Mouse (Mus musculus) forebrain, embryonic 11.5 days (tissue): ENCODE data around the gene Prpf40b. TPM values are rescaled to one million over a fixed set of nuclear protein-coding genes. Genes with fewer than 3 reads are reported as not detected.
A peak's percentile ranks its signal among the peaks of the same experiment; 100 is the strongest.

Experiments
- ATAC-seq: fragments of 200-750 bp; cut with Nextera tagmentation; replicated peaks from 2 replicates; pipeline ENCODE4 v1.8.0; 2017; ENCODE audit warnings: moderate TSS enrichment; ENCODE audit not compliant: low FRiP score
- DNase-seq: peaks from one replicate; pipeline ENCODE4 v3.0.0-alpha.2; 2017; ENCODE audit warnings: low spot score
- H3K27ac ChIP-seq: fragments of 300-500 bp; sonication (generic); 2 replicates; pipeline ENCODE4 v1.5.1; 2014; ENCODE audit warnings: low read depth, low read length
- H3K27me3 ChIP-seq: fragments of 300-500 bp; sonication (generic); 2 replicates; pipeline ENCODE4 v1.6.1; 2014; ENCODE audit warnings: mild to moderate bottlenecking, low read length, mixed read lengths; ENCODE audit not compliant: control insufficient read depth, insufficient read depth
- H3K36me3 ChIP-seq: fragments of 300-500 bp; sonication (generic); 2 replicates; pipeline ENCODE4 v1.6.1; 2014; ENCODE audit warnings: mild to moderate bottlenecking, low read length, moderate library complexity, mixed read lengths; ENCODE audit not compliant: control insufficient read depth, insufficient read depth
- H3K4me1 ChIP-seq: fragments of 300-500 bp; sonication (generic); replicated peaks from 2 replicates; pipeline ENCODE4 v1.6.1; 2014; ENCODE audit warnings: low read length, mixed read lengths; ENCODE audit not compliant: control insufficient read depth, insufficient read depth
- H3K4me2 ChIP-seq: fragments of 300-500 bp; sonication (generic); 2 replicates; pipeline ENCODE4 v1.6.1; 2014; ENCODE audit warnings: low read depth, mild to moderate bottlenecking, low read length, moderate library complexity, mixed read lengths; ENCODE audit not compliant: severe bottlenecking
- H3K4me3 ChIP-seq: fragments of 300-500 bp; sonication (generic); 2 replicates; pipeline ENCODE4 v1.5.1; 2014; ENCODE audit warnings: low read depth, low read length
- H3K9ac ChIP-seq: fragments of 300-500 bp; sonication (generic); 2 replicates; pipeline ENCODE4 v1.6.1; 2014; ENCODE audit warnings: low read length
- H3K9me3 ChIP-seq: fragments of 300-500 bp; sonication (generic); 2 replicates; pipeline ENCODE4 v1.6.1; 2016; ENCODE audit warnings: low read length, mixed read lengths; ENCODE audit not compliant: control insufficient read depth
- WGBS: fragments of 180-500 bp; shearing (Covaris S2); extraction: QIAGEN DNeasy Blood & Tissue Kit; methylation state at CpG from one replicate; pipeline ENCODE4 v1.1.7; 2014; 5-methylcytosine and 5-hydroxymethylcytosine counted together
- polyA plus RNA-seq: library from polyadenylated mRNA; unstranded; fragments of >200 nt; fragmentation: Nextera tagmentation; extraction: Ambion mirVana; gene quantifications from 2 replicates; pipeline ENCODE4 v1.2.1, GENCODE M21; 2014

Prpf40b gene
- polyA plus RNA-seq, 1 experiment from 2014 or later = 69.0 TPM

DNA sequence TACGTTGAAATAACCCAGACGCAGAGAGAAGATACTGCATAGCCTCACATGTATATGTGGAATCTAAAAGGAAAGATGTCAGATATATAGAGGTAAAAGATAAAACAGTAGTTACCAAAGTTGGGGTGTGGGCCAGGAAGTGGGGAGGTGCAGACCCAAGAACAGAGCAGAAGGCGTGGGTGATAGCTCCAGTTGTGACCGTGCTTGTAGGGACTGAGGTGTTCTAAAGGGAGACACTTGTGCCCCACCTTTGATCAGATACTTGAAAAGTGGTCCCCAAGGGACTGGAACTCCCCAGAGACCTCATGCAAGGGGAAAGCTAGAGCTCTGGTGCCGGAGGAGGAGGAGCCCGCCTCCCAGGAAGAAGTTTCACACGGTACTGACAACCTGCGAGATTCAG, 18.8 kb upstream of the Prpf40b start:
- Histone ChIP-seq H3K27me3 (no peaks in the 10 kb centered on the region), H3K4me1 (no peaks in the 10 kb centered on the region), H3K4me2 (no peak overlapping the region), H3K9me3 (no peaks in the 10 kb centered on the region), H3K36me3 (no peaks in the 10 kb centered on the region), H3K4me3 (no peak overlapping the region), H3K27ac (no peak overlapping the region), H3K9ac (no peak overlapping the region)
- ATAC-seq (no peak), DNase-seq (no peak)
- WGBS = 90% methylated on average over 8 of the region's 8 CpGs

- H3K36me3 ChIP-seq = no peaks in the 10 kb centered on the region
- no peak for ATAC-seq
- no peak for DNase-seq
- H3K9ac ChIP-seq = no peak overlapping the region
- no peaks in the 10 kb centered on the region for H3K4me1 ChIP-seq
- no peak overlapping the region for H3K27ac ChIP-seq
- WGBS = 88% methylated on average over 7 of the region's 7 CpGs
- H3K4me2 ChIP-seq = no peak overlapping the region
- H3K4me3 ChIP-seq = no peak overlapping the region
- no peaks in the 10 kb centered on the region for H3K9me3 ChIP-seq
- H3K27me3 ChIP-seq = no peaks in the 10 kb centered on the region
Observed at GRCm38 (mm10) chr15:99278271-99278670, 16.6 kb upstream of the Prpf40b start.

GRCm38 (mm10) chr15:99283456-99283855, 11.4 kb upstream of the Prpf40b start:
- H3K9me3 ChIP-seq = no peaks in the 10 kb centered on the region
- no peak overlapping the region for H3K4me3 ChIP-seq
- no peak overlapping the region for H3K9ac ChIP-seq
- H3K27ac ChIP-seq = no peak overlapping the region
- no peaks in the 10 kb centered on the region for H3K27me3 ChIP-seq
- no peak overlapping the region for H3K4me2 ChIP-seq
- no peaks in the 10 kb centered on the region for H3K36me3 ChIP-seq
- DNase-seq (no peak), ATAC-seq (no peak)
- no peaks in the 10 kb centered on the region for H3K4me1 ChIP-seq
- 66% methylated on average over 10 of the region's 10 CpGs for WGBS

DNA sequence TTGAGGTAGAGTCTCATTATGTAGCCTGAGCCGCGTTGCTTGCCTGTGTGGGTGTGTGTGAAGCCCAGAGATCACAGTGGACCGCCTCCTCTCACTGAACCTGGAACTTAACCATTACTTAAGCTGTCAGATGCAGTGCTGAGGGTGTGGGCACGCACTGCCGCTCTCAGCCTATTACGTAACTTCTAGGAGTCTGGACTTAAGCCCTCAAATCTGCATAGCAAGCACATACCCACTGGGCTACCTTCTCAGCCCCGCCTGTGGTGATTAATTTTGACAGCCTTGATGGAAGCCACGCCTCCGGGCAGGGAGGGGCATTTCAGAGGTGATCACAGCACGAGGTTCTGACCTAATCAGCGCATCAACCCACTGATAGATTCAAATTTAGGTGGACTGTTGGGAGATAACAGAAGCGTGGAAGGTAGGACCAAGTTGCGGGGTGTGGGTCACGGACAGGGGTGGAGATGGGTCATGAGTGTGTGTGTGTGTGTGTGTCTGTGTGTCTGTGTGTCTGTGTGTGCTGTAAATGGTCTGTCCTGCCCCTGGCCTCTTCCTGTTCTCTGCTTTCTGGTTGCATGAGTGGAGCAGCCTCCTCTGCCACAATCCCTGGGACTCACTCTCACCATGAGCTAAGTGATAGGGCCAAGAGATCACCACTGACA, 10.2 kb upstream of the Prpf40b start:
- WGBS = 56% methylated on average over 14 of the region's 14 CpGs
- DNase-seq = no peak
- Histone ChIP-seq H3K4me1 (no peaks in the 10 kb centered on the region), H3K4me2 (no peak overlapping the region), H3K9ac (no peak overlapping the region), H3K27ac (no peak overlapping the region), H3K9me3 (no peaks in the 10 kb centered on the region), H3K4me3 (no peak overlapping the region), H3K36me3 (no peaks in the 10 kb centered on the region), H3K27me3 (no peaks in the 10 kb centered on the region)
- no peak for ATAC-seq

- Histone ChIP-seq H3K9ac (no peak overlapping the region), H3K27me3 (no peaks in the 10 kb centered on the region), H3K9me3 (no peaks in the 10 kb centered on the region), H3K4me3 (no peak overlapping the region), H3K4me2 (no peak overlapping the region), H3K27ac (no peak overlapping the region), H3K4me1 (no peaks in the 10 kb centered on the region), H3K36me3 (no peaks in the 10 kb centered on the region)
- 54% methylated on average over 8 of the region's 8 CpGs for WGBS
- DNase-seq = no peak
- ATAC-seq = no peak
Observed at GRCm38 (mm10) chr15:99285189-99285535, 9.7 kb upstream of the Prpf40b start.

DNA sequence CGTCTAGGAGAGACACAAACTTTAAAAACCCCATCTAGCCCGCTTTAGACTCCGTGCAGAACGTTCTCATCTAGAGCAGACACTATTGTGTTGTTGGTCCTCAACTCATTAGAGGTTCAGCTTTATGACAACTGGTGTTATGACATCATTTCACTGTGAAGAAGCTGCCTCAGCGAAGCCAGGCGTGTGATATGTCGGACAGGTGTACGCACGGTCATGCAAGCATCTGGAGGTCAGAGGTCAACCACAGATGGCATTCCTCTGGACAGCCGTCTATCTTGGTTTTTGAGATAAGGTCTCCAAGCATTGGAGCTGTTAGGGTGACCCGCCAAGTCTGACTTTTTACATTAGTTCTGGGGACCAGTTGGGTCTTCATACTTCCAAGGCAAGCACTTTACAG, 4.3 kb upstream of the Prpf40b start:
- H3K27ac ChIP-seq = no peak overlapping the region
- WGBS = 92% methylated on average over 11 of the region's 11 CpGs
- DNase-seq = no peak
- H3K9me3 ChIP-seq = no peaks in the 10 kb centered on the region
- ATAC-seq = no peak
- no peak overlapping the region for H3K4me2 ChIP-seq
- H3K4me1 ChIP-seq = 0 out of 2 replicates have a peak, but pooled peaks cover 3% of the 10 kb centered on the region
- H3K9ac ChIP-seq = no peak overlapping the region
- no peaks in the 10 kb centered on the region for H3K36me3 ChIP-seq
- H3K4me3 ChIP-seq = no peak overlapping the region
- no peaks in the 10 kb centered on the region for H3K27me3 ChIP-seq

DNA sequence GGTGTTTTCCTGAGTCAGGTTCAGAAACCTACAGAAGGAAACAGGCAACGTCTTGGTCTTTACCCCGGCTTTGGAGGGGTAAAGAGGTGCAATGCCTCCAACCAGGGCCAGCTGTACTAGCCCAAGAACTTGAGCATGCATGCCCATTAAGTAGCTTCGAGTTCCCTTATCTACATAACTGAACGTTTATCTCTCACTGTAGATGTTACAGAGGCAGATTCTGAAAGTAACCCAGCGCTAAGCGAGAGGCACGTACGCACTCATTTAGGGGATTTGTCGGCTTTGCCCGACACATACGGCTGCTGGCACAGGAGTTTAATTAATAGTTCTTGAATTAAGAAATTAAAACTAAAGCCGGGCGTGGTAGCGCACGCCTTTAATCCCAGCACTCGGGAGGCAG, 600 bp upstream of the Prpf40b start:
- WGBS = 40% methylated on average over 16 of the region's 16 CpGs
- Histone ChIP-seq H3K9ac (peak overlapping the region; percentile 74), H3K4me1 (peaks cover 10% of the 10 kb centered on the region; the same call in 1 of the 2 replicates), H3K36me3 (no peaks in the 10 kb centered on the region), H3K27me3 (no peaks in the 10 kb centered on the region), H3K9me3 (no peaks in the 10 kb centered on the region), H3K4me2 (peak overlapping the region; percentile 62), H3K4me3 (peak overlapping the region; percentile 64), H3K27ac (0 out of 2 replicates have a peak overlapping the region, but pooled peaks have one; percentile 83)
- no peak for ATAC-seq
- DNase-seq = no peak

- WGBS = under 1% methylated on average over 15 of the region's 17 CpGs
- Histone ChIP-seq H3K4me1 (peaks cover 10% of the 10 kb centered on the region; the same call in 1 of the 2 replicates), H3K9me3 (no peaks in the 10 kb centered on the region), H3K4me3 (peak within 1 kb of the TSS; percentile 64), H3K4me2 (peak within 1 kb of the TSS; percentile 62), H3K36me3 (no peaks in the 10 kb centered on the region), H3K9ac (peak within 1 kb of the TSS; percentile 74), H3K27me3 (no peaks in the 10 kb centered on the region), H3K27ac (peak within 1 kb of the TSS; percentile 83)
- peak; percentile 39 for ATAC-seq
- no peak for DNase-seq
Observed at GRCm38 (mm10) chr15:99295484-99295981, 646 bp downstream of the Prpf40b start, which contains the start of gene Fam186b. Fam186b (minus strand) TSS chr15:99295888.

DNA sequence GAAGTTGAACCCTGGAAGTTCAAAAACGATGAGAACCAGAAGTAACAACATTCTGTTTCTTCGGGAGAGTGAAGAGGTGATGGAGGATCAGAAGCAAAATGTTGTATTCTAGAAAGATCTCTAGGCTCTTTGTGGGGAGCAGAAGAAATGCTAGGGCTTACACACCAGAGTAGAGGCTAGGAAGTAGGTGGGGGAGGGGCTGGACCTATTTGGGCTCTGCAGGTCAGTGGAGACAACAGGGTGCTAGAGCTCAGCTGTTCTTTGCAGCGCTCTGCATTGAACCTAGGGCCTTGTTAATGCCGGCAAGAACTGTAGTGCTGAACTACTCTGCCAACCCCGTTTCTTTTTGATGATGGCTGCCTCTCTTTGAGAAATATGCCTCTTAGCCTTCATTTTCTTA, 1.3 kb downstream of the Prpf40b start:
- Histone ChIP-seq H3K36me3 (no peaks in the 10 kb centered on the region), H3K9me3 (no peaks in the 10 kb centered on the region), H3K4me2 (peak overlapping the region; percentile 62), H3K4me1 (peaks cover 10% of the 10 kb centered on the region; the same call in 1 of the 2 replicates), H3K9ac (peak overlapping the region; percentile 74; the same call in 1 of the 2 replicates), H3K27ac (0 out of 2 replicates have a peak overlapping the region, but pooled peaks have one; percentile 83), H3K27me3 (no peaks in the 10 kb centered on the region), H3K4me3 (peak overlapping the region; percentile 64)
- no peak for ATAC-seq
- 33% methylated on average over 5 of the region's 5 CpGs for WGBS
- DNase-seq = no peak
